Comparison of ENCODE assay signal across 10 mouse cellular contexts in genomic region chr10:84372161-84373095, GRCm38 (mm10).
A peak's percentile ranks its signal among the peaks of the same experiment; 100 is the strongest.
DNase-seq lines count a peak whose midpoint lies in the region; ATAC-seq lines count a peak whose summit lies in the region.
"Had no signal": no experiment of that assay in that cellular context is flagged by ENCODE, and none has a peak within 500 bp of the region (broad histone marks: within the 10 kb centered on the region; RNA-seq: fewer than 3 reads in every experiment).

No protein-coding gene starts in this region.

- H3K27me3 ChIP-seq in hindbrain, embryonic 12.5 days = no peaks in the 10 kb centered on the region
- H3K27me3 ChIP-seq in midbrain, embryonic 14.5 days (ENCODE audit: control insufficient read depth, insufficient read depth, low read length) = no peaks in the 10 kb centered on the region
- H3K27me3 ChIP-seq: stomach, embryonic 15.5 days had no signal

- peaks cover 21% of the 10 kb centered on the region for H3K36me3 ChIP-seq in hindbrain, embryonic 12.5 days
- H3K36me3 ChIP-seq in midbrain, embryonic 14.5 days (ENCODE audit: control insufficient read depth, insufficient read depth, low read length) = peaks cover 19% of the 10 kb centered on the region

- peak overlapping the region; percentile 62 for H3K27ac ChIP-seq in hindbrain, embryonic 12.5 days
- H3K27ac ChIP-seq in midbrain, embryonic 14.5 days (replicated peaks; ENCODE audit: low read depth, low read length) = peak overlapping the region; percentile 57; the same call in 1 of the 2 replicates
- H3K27ac ChIP-seq: stomach, embryonic 15.5 days had no signal

- H3K9me3 ChIP-seq in hindbrain, embryonic 12.5 days (replicated peaks) = no peaks in the 10 kb centered on the region; the same call in 1 of the 2 replicates
- no peaks in the 10 kb centered on the region for H3K9me3 ChIP-seq in midbrain, embryonic 14.5 days (ENCODE audit: control insufficient read depth, low read length)
- H3K9me3 ChIP-seq: stomach, embryonic 15.5 days had no signal

- peak overlapping the region; percentile 23 for H3K9ac ChIP-seq in hindbrain, embryonic 12.5 days
- H3K9ac ChIP-seq in midbrain, embryonic 14.5 days (replicated peaks; ENCODE audit: low read length) = peak overlapping the region; percentile 27
- H3K9ac ChIP-seq: stomach, embryonic 15.5 days had no signal

- peak; percentile 51 to 58 for DNase-seq in cerebellum, postnatal 25 days
- DNase-seq in cerebellum, adult 9-10 months = no peak
- peak; percentile 45 for DNase-seq in R1 (ENCODE audit: low read depth, low spot score)
- DNase-seq in midbrain, embryonic 14.5 days = peak; percentile 64
- DNase-seq in gastrocnemius, postnatal 10 days = no peak
- no peak for DNase-seq in lung, postnatal 10 days
- no peak for DNase-seq in thymus, postnatal 4 days
- DNase-seq: B cell, adult 2 months had no signal

- 36% methylated on average over 18 of the region's 18 CpGs for WGBS in hindbrain, embryonic 12.5 days
- WGBS in midbrain, embryonic 14.5 days = 26% methylated on average over 18 of the region's 18 CpGs

- H3K4me2 ChIP-seq in hindbrain, embryonic 12.5 days (replicated peaks) = peak overlapping the region; percentile 38
- H3K4me2 ChIP-seq in midbrain, embryonic 14.5 days (ENCODE audit: low read length) = peak overlapping the region; percentile 45
- H3K4me2 ChIP-seq: stomach, embryonic 15.5 days had no signal

- ATAC-seq in hindbrain, embryonic 12.5 days (ENCODE audit: low FRiP score) = peak; percentile 87
- ATAC-seq in midbrain, embryonic 14.5 days (ENCODE audit: low FRiP score, low TSS enrichment) = peak; percentile 61

- peaks cover 24% of the 10 kb centered on the region for H3K4me1 ChIP-seq in hindbrain, embryonic 12.5 days
- H3K4me1 ChIP-seq in midbrain, embryonic 14.5 days (ENCODE audit: control insufficient read depth, insufficient read depth, low read length) = peaks cover 18% of the 10 kb centered on the region

- H3K4me3 ChIP-seq in hindbrain, embryonic 12.5 days = peak overlapping the region; percentile 0
- H3K4me3 ChIP-seq in midbrain, embryonic 14.5 days (replicated peaks; ENCODE audit: low read depth, low read length) = no peak overlapping the region
- H3K4me3 ChIP-seq: stomach, embryonic 15.5 days had no signal

Comparison
In these comparisons a context has a peak if more than half of its experiments do, and no peak if none do; other contexts are left out.
1. DNase-seq: peak in cerebellum, postnatal 25 days (2 of 2), R1 (single experiment) and midbrain, embryonic 14.5 days (single experiment); none in cerebellum, adult 9-10 months (single experiment), gastrocnemius, postnatal 10 days (single experiment), lung, postnatal 10 days (single experiment) and thymus, postnatal 4 days (single experiment).